Mouse (Mus musculus): ENCODE results near the gene Utrn.

- no peak for TF ChIP-seq CTCF (IDR thresholded peaks at IDR 0.05)
- no peak for TF ChIP-seq POLR2A (IDR thresholded peaks at IDR 0.05; ENCODE audit: insufficient read depth, low read depth, low read length)
These were observed 322.0 kb downstream of the Utrn start for GRCm38 (mm10) chr10:12547037-12547625.
